Mouse (Mus musculus) gastrocnemius, postnatal 10 days (tissue): ENCODE data around the gene Hoxb8. TPM values are rescaled to one million over a fixed set of nuclear protein-coding genes. Genes with fewer than 3 reads are reported as not detected.

Experiments used
- DNase-seq: peaks from one replicate; pipeline ENCODE4 v3.0.0; 2021; ENCODE audit warnings: mixed read lengths
- total RNA-seq, 2 experiments: library from RNA; stranded (reverse); gene quantifications; 2 replicates each; pipeline ENCODE4 v1.2.3; 2021

The Hoxb8 gene
- total RNA-seq, 2 experiments from 2014 or later: 0.92 to 1.9 TPM

DNA sequence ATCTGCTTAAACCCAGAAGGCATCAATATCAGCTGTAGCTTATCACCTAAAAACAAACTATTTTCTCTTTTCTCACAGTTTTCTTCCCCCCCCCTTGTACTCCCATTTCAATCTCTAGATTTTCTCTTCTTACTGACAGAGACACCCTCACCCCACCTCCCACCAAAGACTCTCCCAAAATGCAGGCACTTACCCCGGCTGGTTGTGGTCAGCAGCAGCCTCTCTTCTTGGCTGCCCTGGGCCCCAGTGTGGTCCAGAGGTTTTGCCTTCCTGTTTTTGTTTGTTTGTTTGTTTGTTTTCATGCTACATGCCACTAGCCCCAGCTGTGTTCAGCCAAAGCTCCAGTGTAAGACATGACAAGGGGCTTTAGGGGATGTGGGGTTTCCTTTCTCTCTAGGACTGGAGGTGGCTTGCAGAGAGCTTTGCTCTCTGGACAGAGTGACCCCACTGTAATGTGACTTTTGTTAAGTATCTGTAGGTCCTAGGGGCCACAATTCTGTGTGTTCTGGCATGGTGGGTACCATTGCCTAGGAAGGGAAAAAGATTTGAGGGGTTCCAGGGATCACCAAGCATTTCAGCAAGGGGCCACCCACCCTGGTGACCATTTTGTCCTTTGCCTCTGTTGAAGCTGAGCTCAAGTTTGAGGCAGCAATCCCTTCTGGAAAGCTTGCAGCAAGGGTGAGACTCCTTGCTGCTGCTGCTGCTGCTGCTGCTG, 13.5 kb upstream of the Hoxb8 start:
- no peak for DNase-seq

DNA sequence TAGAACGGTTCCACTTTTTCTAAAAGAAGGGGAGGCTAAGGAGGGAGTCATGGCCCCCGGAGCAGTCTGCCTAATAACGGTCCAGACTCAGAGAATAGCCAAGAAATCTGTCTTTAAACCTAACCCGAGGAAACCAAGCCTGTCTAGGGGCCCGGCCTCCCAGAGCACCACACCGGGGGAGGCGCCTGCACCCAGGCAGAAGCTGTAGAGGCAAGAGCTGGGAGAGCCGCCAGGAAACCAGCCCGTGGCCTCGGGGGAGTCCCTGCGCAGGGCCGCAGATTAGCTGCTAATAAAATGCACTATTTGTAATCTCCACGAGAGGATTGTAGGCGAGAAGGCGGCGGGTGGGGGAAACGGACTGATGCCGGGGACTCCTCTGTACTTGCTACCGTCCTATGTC, 11.8 kb upstream of the Hoxb8 start:
- no peak for DNase-seq

DNA sequence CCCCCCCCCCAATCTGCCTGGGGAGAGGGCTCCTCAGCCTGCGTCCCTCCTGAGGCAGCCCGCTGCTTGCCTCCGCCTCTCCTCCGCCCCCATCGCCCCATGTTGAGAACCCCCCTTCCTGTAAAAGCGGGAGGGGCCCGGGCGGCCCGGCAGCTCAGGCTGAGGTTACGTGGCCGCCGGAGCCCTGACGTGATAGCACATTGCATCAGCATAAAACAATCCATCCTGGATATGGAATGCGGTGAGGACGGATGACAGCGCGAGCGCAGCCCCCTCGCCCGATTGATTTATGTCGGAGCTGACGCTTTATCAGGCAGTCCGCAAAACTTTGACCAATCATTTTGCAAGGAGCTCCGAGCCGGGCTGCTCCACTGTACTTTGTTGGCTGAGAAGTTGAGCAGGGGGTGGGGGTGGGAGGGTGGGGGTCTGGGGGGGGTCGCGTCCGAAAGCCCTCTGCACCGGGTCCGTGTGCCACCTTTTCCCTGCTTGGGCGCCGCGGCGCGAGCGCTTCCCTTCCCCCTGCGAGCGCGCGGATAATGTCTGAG, 10.6 kb upstream of the Hoxb8 start, which contains the start of gene Hoxb9:
TSS of gene Hoxb9 (plus strand) at position 462 of the 545 bp plus-strand sequence.
- DNase-seq: no peak

DNA sequence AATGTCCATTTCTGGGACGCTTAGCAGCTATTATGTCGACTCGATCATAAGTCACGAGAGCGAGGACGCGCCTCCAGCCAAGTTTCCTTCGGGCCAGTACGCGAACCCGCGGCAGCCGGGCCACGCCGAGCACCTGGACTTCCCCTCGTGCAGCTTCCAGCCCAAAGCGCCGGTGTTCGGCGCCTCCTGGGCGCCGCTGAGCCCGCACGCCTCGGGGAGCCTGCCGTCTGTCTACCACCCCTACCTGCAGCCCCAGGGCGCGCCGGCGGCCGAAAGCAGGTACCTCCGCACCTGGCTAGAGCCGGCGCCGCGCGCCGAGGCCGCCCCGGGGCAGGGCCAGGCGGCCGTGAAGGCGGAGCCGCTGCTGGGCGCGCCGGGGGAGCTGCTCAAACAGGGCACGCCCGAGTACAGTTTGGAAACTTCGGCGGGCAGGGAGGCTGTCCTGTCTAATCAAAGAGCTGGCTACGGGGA, 10.1 kb upstream of the Hoxb8 start:
- no peak for DNase-seq

DNA sequence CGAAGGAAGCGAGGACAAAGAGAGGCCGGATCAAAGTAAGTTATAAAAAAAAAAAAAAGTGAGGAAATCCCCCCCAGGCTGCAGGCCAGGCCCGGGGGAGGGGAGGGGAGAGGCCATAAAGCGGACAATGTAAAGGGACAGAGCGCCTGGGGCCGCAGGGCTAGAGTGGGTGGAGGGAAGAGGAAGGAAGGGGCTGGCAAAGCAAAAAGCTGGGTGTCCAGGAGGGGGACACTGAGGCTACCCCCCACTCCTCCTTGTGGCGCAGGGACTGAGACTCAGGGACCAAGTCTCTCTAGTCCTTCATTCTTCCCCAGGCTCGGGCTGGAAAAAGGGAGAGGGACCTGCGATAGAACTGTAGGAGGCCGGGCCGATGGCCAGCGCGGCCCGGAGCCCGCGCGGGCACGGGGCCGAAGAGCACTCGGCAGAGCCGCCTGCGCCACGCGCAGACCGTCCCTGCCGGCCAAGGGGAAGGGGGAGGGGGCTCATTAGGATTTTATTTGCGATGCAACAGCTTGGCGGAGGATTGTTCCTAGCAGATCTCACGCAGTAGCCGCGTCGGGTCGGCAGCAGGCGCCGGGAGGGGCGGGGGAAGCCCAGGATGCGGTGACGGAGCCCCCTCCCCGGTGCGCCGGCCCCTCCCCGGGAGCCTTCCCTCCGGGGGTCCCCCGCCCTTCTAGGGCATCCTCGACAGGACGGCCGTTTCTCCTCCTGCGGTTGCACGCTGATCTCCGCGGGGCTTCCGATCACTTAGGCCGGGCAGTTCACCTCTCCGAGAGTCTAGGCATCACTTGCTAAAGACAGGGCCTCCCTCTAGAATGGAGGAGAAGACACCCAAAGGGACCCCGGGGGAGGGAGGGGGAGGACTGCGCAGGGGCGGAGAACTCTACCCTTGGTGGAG, 9.4 kb upstream of the Hoxb8 start:
- DNase-seq: no peak

DNA sequence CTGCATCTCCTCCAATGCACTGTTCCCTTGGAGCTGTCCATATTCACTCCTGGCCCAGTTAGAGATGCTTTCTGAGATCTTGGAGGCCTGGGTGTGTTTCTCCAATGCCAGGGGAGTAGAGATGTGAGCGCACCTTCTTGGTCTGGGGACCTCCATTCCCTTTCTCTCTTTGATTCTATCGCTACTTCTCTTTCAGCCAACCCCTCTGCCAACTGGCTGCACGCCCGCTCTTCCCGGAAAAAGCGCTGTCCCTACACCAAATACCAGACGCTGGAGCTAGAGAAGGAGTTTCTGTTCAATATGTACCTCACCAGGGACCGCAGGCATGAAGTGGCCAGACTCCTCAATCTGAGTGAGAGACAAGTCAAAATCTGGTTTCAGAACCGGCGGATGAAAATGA, 7.3 kb upstream of the Hoxb8 start:
- DNase-seq: no peak

DNA sequence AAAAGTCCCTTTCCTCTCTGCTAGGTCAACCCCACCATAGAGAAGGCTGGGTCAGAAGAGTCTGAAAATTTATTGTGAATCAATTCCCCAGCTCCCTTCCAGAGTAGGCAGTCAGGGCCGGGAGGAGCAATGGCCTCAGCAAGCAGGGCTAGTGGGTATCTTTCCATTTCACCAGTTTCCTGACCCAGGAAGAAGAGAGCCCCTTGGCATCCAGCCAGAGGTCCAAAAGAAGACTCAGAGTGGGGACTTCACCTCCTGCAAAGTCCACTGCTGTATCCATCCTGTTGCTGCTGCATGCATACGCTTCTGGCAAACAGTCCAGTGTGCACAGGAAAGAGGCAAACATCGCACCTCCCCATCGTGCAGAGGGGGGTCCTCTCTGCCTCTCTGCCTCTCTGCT, 5.8 kb upstream of the Hoxb8 start:
- DNase-seq: no peak

DNA sequence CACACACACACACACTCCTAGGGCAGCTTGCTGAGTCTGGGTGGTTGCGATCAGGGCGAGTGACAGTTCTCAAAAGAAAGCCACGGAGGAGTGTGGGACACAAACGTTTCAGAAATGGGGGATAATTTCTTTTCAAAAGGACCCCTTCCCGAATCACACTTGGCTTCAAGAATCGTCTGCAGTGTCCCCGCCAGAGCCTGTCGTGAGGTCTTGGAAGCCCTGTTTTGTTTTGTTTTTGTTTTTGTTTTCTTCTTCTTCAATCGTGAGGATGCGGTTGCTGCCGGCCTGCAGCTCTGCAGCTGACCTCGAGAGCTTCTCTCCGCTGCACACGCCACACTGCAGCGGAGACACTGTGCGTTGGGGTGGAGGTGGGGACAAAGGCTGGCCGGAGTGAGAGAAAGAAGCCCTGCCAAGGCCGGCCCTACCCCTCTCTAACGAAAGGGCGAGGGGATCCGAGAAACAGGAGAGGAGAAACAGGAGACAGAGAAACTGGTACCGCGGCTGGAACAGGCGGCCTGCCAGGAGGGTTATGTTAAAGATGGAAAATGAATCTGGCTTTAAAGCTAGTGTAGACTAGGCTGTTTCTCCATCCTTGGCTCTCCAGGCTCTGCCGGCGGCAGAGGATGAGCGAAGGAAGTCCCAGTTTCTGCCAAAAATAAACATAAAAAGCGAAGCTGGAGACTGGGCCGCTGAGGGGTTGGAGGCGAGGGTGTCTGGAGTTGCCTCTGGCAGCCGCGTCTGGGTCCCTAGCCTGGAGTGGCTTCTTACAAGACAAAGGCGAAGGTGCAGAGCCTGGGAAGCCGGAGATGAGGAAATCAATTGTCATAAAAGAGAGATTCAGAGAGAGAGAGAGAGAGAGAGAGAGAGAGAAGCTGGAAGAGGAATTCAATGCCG, 4.3 kb upstream of the Hoxb8 start:
- no peak for DNase-seq

DNA sequence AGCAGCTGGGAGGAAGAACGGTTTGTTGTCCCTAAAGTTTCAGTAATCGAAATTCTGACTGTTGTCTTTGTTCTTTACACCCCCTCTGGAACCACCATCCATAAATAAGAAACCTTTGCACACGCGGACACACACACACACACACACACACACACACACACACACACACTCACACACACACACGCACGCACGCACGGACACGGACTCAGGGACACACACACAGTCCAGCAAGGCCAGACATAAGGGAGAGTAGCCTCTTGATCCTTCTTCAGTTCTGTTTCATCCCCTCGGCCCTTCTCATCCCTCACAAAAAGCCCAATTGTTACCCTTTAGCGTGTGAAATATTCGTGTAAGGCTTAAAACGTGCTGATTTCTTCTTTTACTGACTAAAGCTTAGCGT, 3.4 kb upstream of the Hoxb8 start:
- DNase-seq: no peak

DNA sequence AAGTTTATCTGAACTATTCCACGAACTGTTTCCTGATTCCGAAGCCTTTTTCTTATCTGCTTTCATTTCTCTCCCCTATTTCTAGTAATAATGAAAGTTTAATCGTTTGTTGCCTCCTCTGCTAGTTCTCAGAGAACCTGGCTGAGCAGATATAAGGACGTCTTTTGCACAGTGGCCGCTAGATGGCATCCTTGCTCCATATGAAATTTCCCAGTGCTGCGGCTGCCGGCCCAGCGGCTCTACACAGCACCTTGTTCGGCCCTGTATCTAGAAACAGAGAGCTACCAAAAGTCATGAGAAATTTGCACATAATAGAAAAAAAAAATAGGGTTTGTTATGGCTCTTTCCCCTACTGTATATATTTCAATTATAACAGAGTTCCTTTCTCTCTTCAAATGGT, 2.9 kb upstream of the Hoxb8 start:
- peak; percentile 81 for DNase-seq

DNA sequence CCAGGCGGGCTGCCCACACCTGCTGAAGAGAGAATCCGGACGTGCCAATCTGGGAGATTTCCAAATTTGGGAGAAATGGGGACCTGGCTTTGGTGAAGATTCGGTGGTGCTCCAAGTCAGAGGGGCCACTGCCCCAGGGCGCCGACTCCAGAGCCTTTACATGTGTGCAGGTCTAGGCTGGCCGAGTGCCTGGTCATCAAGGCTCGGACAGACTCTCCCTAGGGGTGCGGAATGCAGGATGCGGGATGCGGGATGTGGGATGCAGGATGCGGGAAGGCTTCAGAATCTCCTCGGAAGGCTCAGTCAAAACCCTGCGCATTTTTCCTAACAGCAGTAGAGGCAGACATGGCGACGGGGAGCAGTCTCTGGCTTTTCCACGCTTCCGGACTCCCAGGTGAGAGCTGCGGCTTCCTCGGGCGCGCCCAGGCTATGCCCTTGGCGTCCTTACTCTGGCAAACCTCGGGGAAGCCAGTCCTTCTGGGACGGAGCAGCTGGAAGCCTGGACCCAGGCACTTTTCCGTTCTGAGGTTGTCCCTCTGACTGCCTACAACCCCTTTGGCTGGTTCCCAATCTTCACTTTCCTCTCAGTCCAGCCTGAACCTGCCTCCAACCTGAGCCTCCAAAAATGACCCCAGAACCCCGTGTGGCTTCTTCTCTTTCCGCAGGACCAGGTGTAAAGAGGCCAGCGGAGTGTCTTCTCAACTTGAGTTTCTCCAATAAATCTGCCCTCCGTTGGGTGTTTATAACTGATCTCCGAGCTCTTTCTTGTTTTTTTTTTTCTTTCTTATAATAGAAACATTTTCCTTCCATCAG, 2.1 kb upstream of the Hoxb8 start:
- DNase-seq: no peak

DNA sequence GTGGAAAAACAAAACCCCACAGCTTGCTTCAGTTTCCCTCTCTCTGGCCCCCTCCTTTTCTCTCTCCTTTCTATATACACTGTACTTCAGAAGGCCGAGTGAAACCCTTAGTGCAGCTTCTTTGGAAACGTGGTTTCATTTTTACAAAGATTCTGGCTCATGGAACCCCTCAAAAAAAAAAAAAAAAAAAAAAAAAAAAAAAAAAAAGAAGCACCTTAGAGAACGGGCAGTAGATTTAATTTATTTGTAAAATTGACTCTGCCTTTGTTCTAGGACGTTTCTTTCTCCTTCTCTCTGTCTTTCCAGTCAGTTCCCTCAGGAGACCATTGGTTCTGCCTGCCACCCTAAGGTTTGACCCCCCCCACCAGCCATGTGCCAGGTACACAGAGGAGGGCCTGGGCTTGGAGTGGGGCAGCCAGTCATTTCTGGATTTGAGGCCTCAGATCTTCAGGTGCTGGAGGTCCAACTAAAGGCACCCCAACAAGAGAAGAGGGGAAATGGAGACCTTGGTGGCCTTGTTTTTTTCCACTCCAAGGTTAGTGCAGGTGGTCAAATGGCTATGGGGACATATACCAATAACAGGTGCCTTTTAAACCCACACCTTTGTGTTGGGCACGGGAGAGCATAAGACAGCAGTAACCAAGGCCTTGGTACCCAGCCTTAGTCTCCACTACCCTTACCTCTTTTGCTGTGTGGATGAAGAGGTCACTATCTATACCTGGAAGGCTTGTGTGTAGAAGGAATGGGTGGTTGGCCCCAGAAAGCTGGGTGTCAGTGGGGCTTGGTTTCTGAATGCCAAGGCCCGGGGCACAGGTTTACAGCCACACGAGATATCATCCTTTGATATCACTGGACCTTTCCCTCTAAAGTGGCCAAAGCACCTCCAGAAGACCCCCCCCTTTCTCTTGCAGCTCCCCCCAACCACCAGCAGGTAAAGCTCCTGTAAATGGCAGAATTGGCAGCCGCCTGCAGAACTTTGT, 1.0 kb upstream of the Hoxb8 start:
- no peak for DNase-seq

DNA sequence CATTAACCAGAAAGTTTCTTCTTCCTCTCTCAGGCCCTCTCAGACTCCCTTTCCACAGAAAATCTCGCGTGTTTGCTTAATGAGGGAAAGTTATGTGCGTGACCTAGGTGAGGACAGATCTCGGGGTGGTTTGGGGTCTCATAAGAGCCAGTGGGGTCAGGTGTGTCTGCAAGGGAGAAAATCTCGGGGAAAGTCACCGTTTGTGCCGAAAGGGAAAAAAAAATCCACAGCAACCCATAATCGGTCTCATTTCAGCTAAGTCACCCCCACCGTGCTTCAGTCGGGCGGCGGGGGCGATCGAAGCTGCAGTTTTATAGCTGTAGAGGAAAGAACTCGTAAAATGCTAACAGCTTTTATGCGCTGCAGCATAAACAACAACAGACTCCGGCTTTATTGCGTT, 309 bp upstream of the Hoxb8 start:
- DNase-seq: no peak

DNA sequence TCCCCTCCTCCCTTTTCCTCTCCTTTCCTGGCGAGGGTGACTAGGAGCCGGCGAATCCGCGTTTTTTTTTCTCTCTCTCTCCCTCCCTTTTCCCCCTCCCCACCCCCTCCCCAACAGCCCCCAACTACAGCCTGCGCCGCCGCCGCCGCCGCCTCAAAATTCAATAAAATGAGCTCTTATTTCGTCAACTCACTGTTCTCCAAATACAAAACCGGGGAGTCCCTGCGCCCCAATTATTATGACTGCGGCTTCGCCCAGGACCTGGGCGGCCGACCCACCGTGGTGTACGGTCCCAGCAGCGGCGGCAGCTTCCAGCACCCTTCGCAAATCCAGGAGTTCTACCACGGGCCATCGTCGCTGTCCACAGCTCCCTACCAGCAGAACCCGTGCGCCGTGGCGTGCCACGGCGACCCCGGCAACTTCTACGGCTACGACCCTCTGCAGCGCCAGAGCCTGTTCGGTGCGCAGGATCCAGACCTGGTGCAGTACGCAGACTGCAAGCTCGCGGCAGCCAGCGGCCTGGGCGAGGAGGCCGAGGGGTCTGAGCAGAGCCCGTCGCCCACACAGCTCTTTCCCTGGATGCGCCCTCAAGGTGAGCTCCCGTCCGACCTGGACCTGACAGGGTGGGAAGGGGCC, 1.2 kb downstream of the Hoxb8 start:
- DNase-seq: no peak

DNA sequence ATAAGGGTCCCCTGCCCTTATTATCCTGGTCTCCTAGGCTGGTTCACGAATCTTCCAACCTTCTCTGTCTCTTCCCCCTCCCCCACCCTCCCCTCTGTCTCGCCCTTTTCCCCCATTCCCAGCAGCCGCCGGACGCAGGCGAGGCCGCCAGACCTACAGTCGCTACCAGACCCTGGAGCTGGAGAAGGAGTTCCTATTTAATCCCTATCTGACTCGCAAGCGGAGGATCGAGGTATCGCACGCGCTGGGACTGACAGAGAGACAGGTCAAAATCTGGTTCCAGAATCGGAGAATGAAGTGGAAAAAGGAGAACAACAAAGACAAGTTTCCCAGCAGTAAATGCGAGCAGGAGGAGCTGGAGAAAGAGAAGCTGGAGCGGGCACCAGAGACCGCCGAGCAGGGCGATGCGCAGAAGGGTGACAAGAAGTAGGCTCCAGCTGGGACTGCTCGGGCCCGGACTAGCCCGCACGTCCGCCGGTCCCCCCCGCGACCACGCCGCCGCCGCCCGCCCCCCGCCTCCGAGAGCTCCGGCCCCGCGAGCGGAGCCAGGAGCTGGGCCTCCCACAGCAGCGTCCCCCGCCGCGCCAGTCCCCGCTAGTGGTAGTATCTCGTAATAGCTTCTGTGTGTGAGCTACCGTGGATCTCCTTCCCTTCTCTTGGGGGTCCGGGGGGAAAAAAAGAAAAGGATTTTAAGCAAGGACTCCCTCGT, 2.5 kb downstream of the Hoxb8 start:
- peak; percentile 54 for DNase-seq

DNA sequence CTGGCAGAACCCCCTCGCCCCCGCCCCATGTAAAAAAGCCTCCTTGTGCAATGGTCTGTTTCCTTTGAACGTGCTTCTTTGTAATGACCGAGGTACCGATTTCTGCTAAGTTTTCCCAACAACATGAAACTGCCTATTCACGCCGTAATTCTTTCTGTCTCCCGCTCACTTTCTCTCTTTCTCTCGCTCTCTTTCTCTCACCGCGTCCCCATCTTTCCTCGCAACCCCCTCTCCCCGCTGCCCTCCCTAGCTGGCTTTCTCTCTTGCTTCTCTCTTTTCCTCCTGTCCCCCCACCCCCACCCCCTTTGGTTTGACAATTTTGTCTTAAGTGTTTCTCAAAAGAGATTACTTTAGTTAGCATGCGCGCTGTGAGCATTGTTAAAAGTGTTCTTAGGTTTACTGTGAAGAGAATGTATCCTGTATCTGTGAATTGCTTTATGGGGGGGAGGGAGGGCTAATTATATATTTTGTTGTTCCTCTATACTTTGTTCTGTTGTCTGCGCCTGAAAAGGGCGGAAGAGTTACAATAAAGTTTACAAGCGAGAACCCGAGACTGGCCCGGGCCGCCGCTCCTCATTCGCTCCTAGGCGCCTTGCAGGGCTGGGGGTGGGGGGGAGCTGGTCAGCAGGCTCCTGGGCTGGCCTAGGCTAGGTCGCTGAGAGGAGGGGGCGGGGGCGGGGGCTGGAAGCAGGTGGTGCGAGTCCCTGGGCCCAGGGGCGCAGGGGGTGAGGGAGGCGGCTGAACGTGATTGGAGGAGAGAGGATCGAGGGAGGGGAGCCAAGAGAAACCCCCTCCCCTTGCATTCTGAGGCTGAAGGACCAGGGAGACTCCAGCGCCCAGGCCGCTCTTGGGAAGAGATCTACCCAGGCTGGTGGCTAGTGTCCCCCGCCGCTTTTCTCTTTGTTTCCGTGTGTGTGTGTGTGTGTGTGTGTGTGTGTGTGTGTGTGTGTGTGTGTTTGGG, 3.3 kb downstream of the Hoxb8 start:
- no peak for DNase-seq
